Mouse (Mus musculus) embryonic facial prominence, embryonic 15.5 days (tissue): ENCODE measurements around the gene Gpc6. TPM values are rescaled to one million over a fixed set of nuclear protein-coding genes. Genes with fewer than 3 reads are reported as not detected.

Experiments used
- ATAC-seq: fragments of 200-750 bp; cut with Nextera tagmentation; 2 replicates; pipeline ENCODE4 v1.8.0; 2017; ENCODE audit warnings: low read depth, moderate TSS enrichment; ENCODE audit not compliant: insufficient number of reproducible peaks, low FRiP score, low TSS enrichment
- H3K27ac ChIP-seq: fragments of 300-500 bp; sonication (generic); replicated peaks from 2 replicates; pipeline ENCODE4 v1.5.1; 2015; ENCODE audit warnings: mild to moderate bottlenecking, inconsistent platforms
- H3K27me3 ChIP-seq: fragments of 300-500 bp; sonication (generic); 2 replicates; pipeline ENCODE4 v1.6.1; 2015; ENCODE audit warnings: inconsistent platforms
- H3K36me3 ChIP-seq: fragments of 300-500 bp; sonication (generic); 2 replicates; pipeline ENCODE4 v1.6.1; 2015; ENCODE audit warnings: mild to moderate bottlenecking, inconsistent platforms
- H3K4me1 ChIP-seq: fragments of 300-500 bp; sonication (generic); 2 replicates; pipeline ENCODE4 v1.6.1; 2015; ENCODE audit warnings: inconsistent platforms
- H3K4me2 ChIP-seq: fragments of 300-500 bp; sonication (generic); replicated peaks from 2 replicates; pipeline ENCODE4 v1.6.1; 2015; ENCODE audit warnings: mild to moderate bottlenecking, inconsistent platforms
- H3K4me3 ChIP-seq: fragments of 300-500 bp; sonication (generic); replicated peaks from 2 replicates; pipeline ENCODE4 v1.5.1; 2015; ENCODE audit warnings: mild to moderate bottlenecking, inconsistent platforms
- H3K9ac ChIP-seq: fragments of 300-500 bp; sonication (generic); 2 replicates; pipeline ENCODE4 v1.6.1; 2015; ENCODE audit warnings: inconsistent platforms
- H3K9me3 ChIP-seq: fragments of 300-500 bp; sonication (generic); replicated peaks from 2 replicates; pipeline ENCODE4 v1.6.1; 2016; ENCODE audit warnings: inconsistent platforms
- WGBS: fragments of 180-500 bp; shearing (Covaris S2); methylation state at CpG from one replicate; pipeline ENCODE4 v1.1.7; 2015; 5-methylcytosine and 5-hydroxymethylcytosine counted together
- polyA plus RNA-seq: library from polyadenylated mRNA; unstranded; fragments of >200 nt; fragmentation: Nextera tagmentation; extraction: Ambion mirVana; gene quantifications from 2 replicates; pipeline ENCODE4 v1.2.1, GENCODE M21; 2015

Gene Gpc6
- polyA plus RNA-seq, 1 experiment from 2014 or later: 42.3 TPM

- no peak for ATAC-seq
- Histone ChIP-seq H3K9ac (no peak overlapping the region), H3K4me2 (no peak overlapping the region), H3K4me3 (no peak overlapping the region), H3K27ac (no peak overlapping the region), H3K9me3 (no peaks in the 10 kb centered on the region), H3K36me3 (no peaks in the 10 kb centered on the region), H3K27me3 (no peaks in the 10 kb centered on the region), H3K4me1 (no peaks in the 10 kb centered on the region)
- WGBS: 77% methylated on average over 1 of the region's 1 CpGs
Measured at GRCm38 (mm10) chr14:117643069-117643468, 718.0 kb downstream of the Gpc6 start.

GRCm38 (mm10) chr14:117648199-117648960 is 723.3 kb downstream of the Gpc6 start:
- no peak for ATAC-seq
- H3K27me3 ChIP-seq: no peaks in the 10 kb centered on the region
- no peak overlapping the region for H3K4me2 ChIP-seq
- no peaks in the 10 kb centered on the region for H3K36me3 ChIP-seq
- no peaks in the 10 kb centered on the region for H3K4me1 ChIP-seq
- no peak overlapping the region for H3K27ac ChIP-seq
- H3K4me3 ChIP-seq: no peak overlapping the region
- H3K9ac ChIP-seq: no peak overlapping the region
- no peaks in the 10 kb centered on the region for H3K9me3 ChIP-seq
- 60% methylated on average over 9 of the region's 9 CpGs for WGBS

GRCm38 (mm10) chr14:117650141-117650540 is 725.0 kb downstream of the Gpc6 start:
- Histone ChIP-seq H3K4me2 (no peak overlapping the region), H3K9me3 (no peaks in the 10 kb centered on the region), H3K27me3 (no peaks in the 10 kb centered on the region), H3K27ac (no peak overlapping the region), H3K9ac (no peak overlapping the region), H3K36me3 (no peaks in the 10 kb centered on the region), H3K4me1 (no peaks in the 10 kb centered on the region), H3K4me3 (no peak overlapping the region)
- ATAC-seq: no peak
- WGBS: 95% methylated on average over 4 of the region's 4 CpGs

GRCm38 (mm10) chr14:117651271-117651670 is 726.2 kb downstream of the Gpc6 start:
- no peak overlapping the region for H3K4me2 ChIP-seq
- WGBS: 42% methylated on average over 4 of the region's 4 CpGs
- H3K36me3 ChIP-seq: no peaks in the 10 kb centered on the region
- H3K9ac ChIP-seq: no peak overlapping the region
- ATAC-seq: no peak
- no peaks in the 10 kb centered on the region for H3K4me1 ChIP-seq
- no peaks in the 10 kb centered on the region for H3K27me3 ChIP-seq
- H3K27ac ChIP-seq: no peak overlapping the region
- H3K4me3 ChIP-seq: no peak overlapping the region
- no peaks in the 10 kb centered on the region for H3K9me3 ChIP-seq

- Histone ChIP-seq H3K27ac (no peak overlapping the region), H3K9ac (no peak overlapping the region), H3K9me3 (no peaks in the 10 kb centered on the region), H3K4me1 (no peaks in the 10 kb centered on the region), H3K4me3 (no peak overlapping the region), H3K4me2 (no peak overlapping the region), H3K27me3 (no peaks in the 10 kb centered on the region), H3K36me3 (no peaks in the 10 kb centered on the region)
- WGBS: 84% methylated on average over 2 of the region's 2 CpGs
- ATAC-seq: no peak
Measured at GRCm38 (mm10) chr14:117651938-117652337, 726.8 kb downstream of the Gpc6 start.

GRCm38 (mm10) chr14:117655382-117655781 is 730.3 kb downstream of the Gpc6 start:
- H3K36me3 ChIP-seq: no peaks in the 10 kb centered on the region
- H3K27ac ChIP-seq: no peak overlapping the region
- ATAC-seq: no peak
- no peaks in the 10 kb centered on the region for H3K4me1 ChIP-seq
- H3K27me3 ChIP-seq: no peaks in the 10 kb centered on the region
- H3K4me3 ChIP-seq: no peak overlapping the region
- no peak overlapping the region for H3K4me2 ChIP-seq
- no peaks in the 10 kb centered on the region for H3K9me3 ChIP-seq
- WGBS: 77% methylated on average over 6 of the region's 6 CpGs
- H3K9ac ChIP-seq: no peak overlapping the region

- Histone ChIP-seq H3K4me3 (no peak overlapping the region), H3K4me2 (no peak overlapping the region), H3K4me1 (no peaks in the 10 kb centered on the region), H3K9ac (no peak overlapping the region), H3K27ac (no peak overlapping the region), H3K27me3 (no peaks in the 10 kb centered on the region), H3K36me3 (no peaks in the 10 kb centered on the region), H3K9me3 (no peaks in the 10 kb centered on the region)
- 81% methylated on average over 8 of the region's 8 CpGs for WGBS
- ATAC-seq: no peak
Measured at GRCm38 (mm10) chr14:117659198-117659761, 734.2 kb downstream of the Gpc6 start.

GRCm38 (mm10) chr14:117662261-117662660 is 737.1 kb downstream of the Gpc6 start:
- no peak overlapping the region for H3K27ac ChIP-seq
- no peak for ATAC-seq
- no peak overlapping the region for H3K4me3 ChIP-seq
- WGBS: 62% methylated on average over 4 of the region's 4 CpGs
- H3K9me3 ChIP-seq: no peaks in the 10 kb centered on the region
- H3K27me3 ChIP-seq: no peaks in the 10 kb centered on the region
- H3K36me3 ChIP-seq: no peaks in the 10 kb centered on the region
- H3K9ac ChIP-seq: no peak overlapping the region
- no peaks in the 10 kb centered on the region for H3K4me1 ChIP-seq
- no peak overlapping the region for H3K4me2 ChIP-seq

- WGBS: 79% methylated on average over 4 of the region's 4 CpGs
Measured at GRCm38 (mm10) chr14:117664796-117665195, 739.7 kb downstream of the Gpc6 start.

GRCm38 (mm10) chr14:117666126-117666525 is 741.0 kb downstream of the Gpc6 start:
- Histone ChIP-seq H3K4me1 (no peaks in the 10 kb centered on the region), H3K9ac (no peak overlapping the region), H3K36me3 (no peaks in the 10 kb centered on the region), H3K9me3 (no peaks in the 10 kb centered on the region), H3K27me3 (no peaks in the 10 kb centered on the region), H3K4me3 (no peak overlapping the region), H3K4me2 (no peak overlapping the region), H3K27ac (no peak overlapping the region)
- WGBS: 98% methylated on average over 2 of the region's 2 CpGs
- no peak for ATAC-seq

More at GRCm38 (mm10) chr14:117664796-117665195, 739.7 kb downstream of the Gpc6 start:
- ATAC-seq: no peak
- Histone ChIP-seq H3K27ac (no peak overlapping the region), H3K36me3 (no peaks in the 10 kb centered on the region), H3K4me2 (no peak overlapping the region), H3K9ac (no peak overlapping the region), H3K27me3 (no peaks in the 10 kb centered on the region), H3K4me1 (no peaks in the 10 kb centered on the region), H3K4me3 (no peak overlapping the region), H3K9me3 (no peaks in the 10 kb centered on the region)

- H3K9me3 ChIP-seq: no peaks in the 10 kb centered on the region
- H3K27me3 ChIP-seq: no peaks in the 10 kb centered on the region
- no peak overlapping the region for H3K4me3 ChIP-seq
- no peaks in the 10 kb centered on the region for H3K36me3 ChIP-seq
- no peak overlapping the region for H3K4me2 ChIP-seq
- WGBS: 92% methylated on average over 7 of the region's 7 CpGs
- no peaks in the 10 kb centered on the region for H3K4me1 ChIP-seq
- no peak for ATAC-seq
- H3K9ac ChIP-seq: no peak overlapping the region
- no peak overlapping the region for H3K27ac ChIP-seq
Measured at GRCm38 (mm10) chr14:117673541-117673940, 748.4 kb downstream of the Gpc6 start.

GRCm38 (mm10) chr14:117674482-117674881 is 749.4 kb downstream of the Gpc6 start:
- no peak overlapping the region for H3K27ac ChIP-seq
- WGBS: 75% methylated on average over 3 of the region's 3 CpGs
- H3K27me3 ChIP-seq: no peaks in the 10 kb centered on the region
- ATAC-seq: no peak
- H3K4me3 ChIP-seq: no peak overlapping the region
- H3K4me2 ChIP-seq: no peak overlapping the region
- H3K9ac ChIP-seq: no peak overlapping the region
- no peaks in the 10 kb centered on the region for H3K4me1 ChIP-seq
- no peaks in the 10 kb centered on the region for H3K9me3 ChIP-seq
- H3K36me3 ChIP-seq: no peaks in the 10 kb centered on the region
